Mouse (Mus musculus): Measurements from ENCODE around the gene Stxbp6.
"Not testable (repeated sequence)": the region's sequence is repeated elsewhere in the genome, so short reads cannot be mapped to it uniquely, and the experiment has no call there.

Gene Stxbp6

GRCm38 (mm10) chr12:45053319-45053718 is 21.2 kb downstream of the Stxbp6 start:
- DNase-seq, result no peak

GRCm38 (mm10) chr12:45052860-45053259 is 21.6 kb downstream of the Stxbp6 start:
- no peak for DNase-seq

DNA sequence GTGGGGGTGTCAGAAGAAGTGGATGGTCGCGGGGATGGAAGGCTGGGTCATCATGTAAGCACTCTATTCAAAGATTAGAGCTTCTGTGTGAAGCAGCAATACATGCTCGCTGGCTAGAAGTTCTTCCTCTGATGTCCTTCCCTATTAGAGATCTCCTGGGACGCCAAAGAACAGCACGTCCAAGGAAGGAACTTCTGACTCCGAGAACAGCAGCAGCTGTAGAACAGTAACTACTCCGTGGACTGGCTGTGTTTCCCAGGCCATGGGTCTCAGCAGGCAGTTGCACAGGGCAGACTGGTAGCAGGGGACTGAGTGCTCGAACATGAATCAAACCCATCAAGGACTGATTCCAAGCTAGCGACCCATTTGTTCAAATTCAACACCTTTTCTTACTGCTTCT is 24.6 kb downstream of the Stxbp6 start:
- no peak for DNase-seq

GRCm38 (mm10) chr12:45047711-45048110 is 26.8 kb downstream of the Stxbp6 start:
- DNase-seq, result not testable (repeated sequence)

DNA sequence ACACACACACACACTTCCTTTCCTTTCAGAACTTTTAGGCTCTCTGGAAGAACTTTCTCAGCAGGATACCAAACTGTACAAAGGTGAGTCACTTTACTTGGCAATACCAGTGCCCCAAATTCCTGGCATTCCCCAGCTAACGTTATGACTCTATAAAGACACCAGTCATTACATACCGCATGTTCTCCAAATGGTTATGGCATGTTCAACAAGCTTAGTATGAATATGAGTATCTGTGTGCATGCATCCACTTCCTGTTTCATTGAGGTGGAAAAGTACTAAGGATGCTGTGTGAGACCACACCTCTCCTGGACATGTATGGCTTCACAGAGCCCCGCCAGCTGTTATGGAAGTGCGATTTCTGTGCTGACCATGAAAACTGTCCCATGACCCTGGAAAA is 27.3 kb downstream of the Stxbp6 start:
- no peak for DNase-seq

DNA sequence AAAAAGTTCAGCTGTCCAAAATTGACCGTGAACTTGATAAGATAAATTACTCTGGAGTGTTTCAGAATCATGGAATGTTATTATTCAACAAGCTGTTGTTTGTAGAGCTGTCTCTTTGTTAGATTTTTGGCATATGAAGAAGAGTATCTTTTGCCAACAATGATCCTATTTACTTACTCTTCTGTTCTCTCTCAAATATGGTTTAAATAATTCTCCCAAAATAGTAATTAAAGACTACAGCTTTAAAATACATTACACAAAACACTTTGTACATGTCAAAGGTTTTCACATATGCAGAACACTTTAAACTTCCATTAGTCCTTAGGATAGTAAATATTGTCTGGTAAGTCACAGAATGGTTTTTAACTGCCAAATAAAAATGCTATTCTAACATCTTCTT is 29.9 kb downstream of the Stxbp6 start:
- no peak for DNase-seq

DNA sequence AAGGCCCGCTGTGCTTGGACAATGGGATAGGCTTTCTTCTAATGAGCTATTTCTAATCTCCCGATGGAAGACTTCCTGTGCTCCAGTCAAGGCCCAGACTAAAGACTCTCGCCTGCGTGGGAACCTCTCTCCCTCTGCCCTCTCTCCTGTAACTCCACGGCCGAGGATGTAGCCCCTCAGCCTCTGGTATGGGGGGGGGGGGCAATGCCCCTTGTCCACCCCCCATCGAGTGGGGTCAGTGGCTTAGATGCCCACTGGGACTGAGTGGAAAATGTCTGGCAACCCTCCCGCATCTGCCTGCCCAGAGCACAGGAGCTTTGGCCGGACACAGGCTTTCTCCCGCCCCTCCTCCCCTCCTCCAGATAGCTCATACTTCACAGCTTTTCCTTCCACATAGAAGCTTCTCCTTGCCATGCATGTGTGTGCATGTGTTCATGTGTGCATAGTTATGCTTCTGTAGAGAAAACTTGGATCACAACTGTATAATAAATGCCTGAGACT is 31.9 kb downstream of the Stxbp6 start:
- no peak for DNase-seq

DNA sequence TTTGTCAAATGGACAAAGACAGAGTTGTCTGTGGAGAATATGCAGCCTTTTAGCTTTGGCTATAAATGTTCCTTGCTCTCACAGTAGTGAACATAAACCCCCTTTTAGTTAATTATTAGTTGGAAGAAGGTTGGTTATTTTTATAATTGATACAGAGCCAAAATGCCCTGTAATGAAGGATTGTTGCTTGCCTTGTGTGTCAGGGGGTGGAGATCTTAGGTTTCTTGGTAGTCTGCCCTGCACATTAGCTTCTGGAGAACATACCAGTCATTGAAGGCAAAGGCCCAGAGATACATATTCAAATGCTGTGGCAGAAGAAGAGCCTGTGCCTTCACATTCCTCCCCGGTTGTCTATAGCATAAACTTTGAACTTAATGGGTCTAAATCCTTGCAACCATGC is 37.0 kb downstream of the Stxbp6 start:
- DNase-seq, result no peak

- no peak for DNase-seq
These were observed 37.4 kb downstream of the Stxbp6 start for GRCm38 (mm10) chr12:45037091-45037490.

DNA sequence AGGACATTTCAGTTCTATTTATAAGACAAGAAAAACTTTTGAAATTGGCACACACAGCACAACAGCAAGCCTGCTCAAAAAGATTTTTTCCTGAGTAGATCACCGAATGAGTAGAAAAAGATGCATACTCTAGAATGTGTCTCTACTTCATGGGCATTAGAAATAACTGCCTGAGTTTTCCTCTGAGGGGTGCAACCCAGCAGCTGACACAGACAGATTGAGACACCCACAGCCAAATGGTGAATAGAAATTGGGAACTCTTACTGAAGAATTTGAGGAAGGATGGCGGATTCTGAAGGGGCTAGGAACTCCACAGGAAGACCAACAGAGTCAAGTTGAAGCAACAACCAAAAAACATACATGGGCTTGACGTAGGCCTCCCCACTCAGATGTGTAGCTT is 43.8 kb downstream of the Stxbp6 start:
- DNase-seq, result no peak

DNA sequence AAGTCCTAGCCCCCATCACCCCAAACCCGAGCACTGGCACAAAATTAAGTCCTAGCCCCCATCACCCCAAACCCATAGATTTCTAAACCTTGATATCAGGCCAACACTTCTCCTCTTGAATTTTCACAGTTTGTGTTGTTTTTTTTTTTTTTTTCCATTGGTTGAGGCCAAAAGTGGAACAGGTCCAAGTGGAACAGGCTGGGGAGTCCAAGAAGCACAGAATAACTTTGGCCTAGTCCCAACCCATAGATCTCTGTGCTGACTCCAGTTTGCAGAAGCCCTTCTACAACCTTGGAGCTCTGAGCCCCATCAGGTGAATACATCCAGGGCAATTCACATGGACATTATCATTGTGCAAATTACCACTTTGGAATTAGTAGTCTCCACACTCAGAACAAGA is 48.2 kb downstream of the Stxbp6 start:
- DNase-seq, result no peak

DNA sequence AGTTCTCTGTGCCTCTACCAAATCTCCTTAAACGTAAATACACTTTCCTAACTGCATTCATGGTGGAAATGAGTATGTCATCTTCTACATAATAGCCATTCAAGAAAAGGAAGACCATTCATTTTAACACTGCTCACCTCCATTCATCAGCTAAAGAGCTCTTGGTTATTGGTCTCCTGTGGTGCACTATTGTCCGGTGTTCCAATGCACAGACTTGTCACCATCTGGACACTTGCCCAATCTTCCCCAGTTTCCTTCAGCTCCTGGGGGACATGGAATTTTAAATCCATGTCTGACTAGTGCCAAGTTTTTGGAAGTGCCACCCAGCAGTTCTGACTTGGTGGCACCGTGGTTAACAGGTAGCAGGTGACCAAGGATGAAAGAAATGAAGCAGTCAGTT is 54.5 kb downstream of the Stxbp6 start:
- DNase-seq, result no peak

GRCm38 (mm10) chr12:45019059-45019822 is 55.3 kb downstream of the Stxbp6 start:
- no peak for DNase-seq

- DNase-seq, result no peak
These were observed 61.2 kb downstream of the Stxbp6 start for GRCm38 (mm10) chr12:45013246-45013756.

DNA sequence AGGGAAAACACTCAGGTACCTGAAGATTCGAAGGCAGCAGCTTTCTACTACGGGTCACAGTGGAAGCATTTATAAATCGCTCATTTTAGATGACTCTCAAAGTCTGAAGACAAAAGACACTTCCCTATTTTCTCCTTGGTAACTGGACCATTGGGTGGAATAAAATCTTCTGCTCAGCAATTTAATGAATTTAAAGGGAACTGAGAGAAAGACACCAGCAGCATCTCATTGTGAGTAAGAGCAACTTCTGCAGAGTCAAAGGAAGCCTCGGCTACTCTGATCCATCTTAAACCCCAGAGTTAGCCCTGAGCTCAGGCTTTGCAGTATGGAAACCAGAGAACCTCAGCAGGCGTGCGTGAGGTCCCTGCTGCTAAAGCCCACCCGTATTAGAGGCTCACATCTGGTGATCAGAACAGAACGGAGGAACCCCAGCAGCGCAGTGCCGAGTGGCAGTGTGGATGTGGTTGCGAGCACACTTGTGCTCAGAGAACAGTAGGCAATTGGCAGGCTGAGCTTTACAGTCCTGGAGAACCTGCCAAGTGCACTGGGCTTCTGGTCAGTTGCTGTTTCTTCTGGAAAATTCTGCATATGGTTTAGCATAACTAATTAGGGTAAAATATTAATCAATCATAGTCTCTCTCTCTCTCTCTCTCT is 62.9 kb downstream of the Stxbp6 start:
- no peak for DNase-seq

DNA sequence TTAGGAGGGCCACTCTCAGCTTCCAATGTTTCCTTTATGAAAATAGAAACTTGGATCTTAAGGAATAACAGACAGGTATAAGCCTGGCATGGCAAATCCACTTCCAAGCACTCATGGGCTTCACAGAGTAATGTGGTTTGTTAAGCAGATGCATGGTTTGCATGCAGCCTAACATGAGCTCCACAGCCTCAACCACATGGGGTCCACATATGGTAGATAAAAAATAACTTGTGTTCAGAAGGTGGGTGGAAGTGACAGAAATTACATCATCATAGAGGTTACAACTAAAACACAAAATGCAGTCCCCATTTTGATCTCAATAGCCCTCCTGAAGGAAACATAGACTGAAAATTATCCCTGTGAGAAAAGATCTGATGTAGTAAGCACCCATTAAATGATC is 63.5 kb downstream of the Stxbp6 start:
- no peak for DNase-seq

- no peak for DNase-seq
These were observed 64.4 kb downstream of the Stxbp6 start for GRCm38 (mm10) chr12:45009984-45010611.

DNA sequence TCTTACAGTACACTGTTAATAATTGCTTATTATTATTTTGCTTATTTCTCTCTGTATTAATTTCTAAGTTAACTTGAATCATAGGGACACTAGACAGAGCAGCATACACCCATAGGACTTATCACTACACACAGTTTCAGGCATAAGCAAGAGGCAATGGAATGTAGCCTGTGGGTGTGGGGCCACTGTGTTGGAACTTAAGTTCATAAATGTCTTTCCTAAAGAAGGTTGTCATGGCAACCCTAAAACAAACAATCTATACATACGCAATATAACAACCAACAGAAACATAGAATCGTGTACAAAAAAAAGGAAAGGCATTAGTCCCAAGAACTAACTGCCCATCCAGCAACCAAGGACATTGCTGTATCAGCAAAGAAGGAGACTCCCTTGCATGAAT is 67.9 kb downstream of the Stxbp6 start:
- no peak for DNase-seq

- DNase-seq, result no peak
These were observed 68.5 kb downstream of the Stxbp6 start for GRCm38 (mm10) chr12:45006049-45006448.

- no peak for DNase-seq
These were observed 72.5 kb downstream of the Stxbp6 start for GRCm38 (mm10) chr12:45001996-45002395.

DNA sequence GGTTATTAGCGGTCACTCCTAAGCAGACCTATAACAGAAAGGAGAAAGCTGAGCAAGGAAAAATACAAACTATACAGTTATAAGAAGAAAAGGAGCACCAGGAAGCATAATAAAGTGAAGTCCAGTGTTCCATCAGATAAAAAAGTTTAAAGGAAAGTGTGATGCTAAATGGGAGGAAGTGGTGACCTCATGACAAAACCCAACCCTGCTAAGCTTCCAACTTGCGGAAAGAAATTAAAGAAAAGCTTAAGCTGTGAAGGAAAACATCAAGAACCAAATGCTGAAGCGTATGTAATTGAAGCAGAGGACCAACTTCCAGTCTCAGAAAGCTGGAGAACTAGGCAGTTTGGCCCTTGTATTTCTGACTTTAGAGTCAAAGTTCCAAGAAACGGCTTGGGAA is 77.1 kb downstream of the Stxbp6 start:
- DNase-seq, result no peak

GRCm38 (mm10) chr12:44996897-44997296 is 77.6 kb downstream of the Stxbp6 start:
- DNase-seq, result no peak

DNA sequence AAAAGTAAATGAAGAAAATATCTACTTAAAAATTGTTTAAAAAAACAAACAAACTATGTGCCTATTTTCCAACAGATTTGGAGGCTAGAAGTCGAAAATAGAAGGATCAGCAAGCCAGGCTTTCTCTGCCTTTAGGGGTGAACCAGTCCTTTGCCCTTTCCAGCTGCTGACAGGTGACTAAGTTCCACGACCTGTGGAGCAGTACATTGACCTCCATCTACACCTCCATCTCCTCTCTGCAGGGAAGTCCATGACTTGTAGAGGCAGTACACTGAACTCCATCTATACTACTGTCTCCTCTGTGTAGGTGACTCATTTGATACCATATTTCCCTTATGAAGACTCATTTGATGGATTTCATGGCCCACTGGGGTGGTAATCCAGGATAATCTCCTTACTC is 78.2 kb downstream of the Stxbp6 start:
- no peak for DNase-seq

DNA sequence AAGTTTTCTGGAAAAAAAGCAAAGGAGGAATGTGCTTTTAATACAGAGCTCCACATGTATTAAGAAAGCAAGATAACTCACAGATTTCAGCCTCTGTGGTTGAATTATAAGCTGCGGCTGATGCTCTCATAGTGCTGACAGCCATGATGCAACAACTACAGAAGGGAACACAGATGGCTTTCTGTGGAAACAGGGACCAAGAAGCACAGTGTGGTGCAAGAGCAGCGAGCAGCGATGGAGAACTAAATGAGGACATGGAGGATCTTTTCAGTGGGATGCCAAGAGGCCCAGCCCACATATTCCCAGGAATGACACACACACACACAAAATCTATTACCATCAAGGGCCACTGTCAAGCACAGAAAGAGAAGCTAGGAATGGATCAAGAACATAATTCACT is 81.1 kb downstream of the Stxbp6 start:
- DNase-seq, result no peak

All from cerebellum, adult 18-20 months (tissue).